Mouse (Mus musculus) liver, postnatal 0 days (tissue): ENCODE results near the gene Gm11146.

Experiments used
- CTCF ChIP-seq: sonication (generic); IDR thresholded peaks from 2 replicates; pipeline ENCODE4 v1.5.1; 2016; ENCODE audit warnings: antibody characterized with exemption, low read depth
- EP300 ChIP-seq: IDR thresholded peaks from 2 replicates; pipeline ENCODE4 v1.6.1; 2016; ENCODE audit warnings: antibody characterized with exemption, low read depth, mild to moderate bottlenecking

DNA sequence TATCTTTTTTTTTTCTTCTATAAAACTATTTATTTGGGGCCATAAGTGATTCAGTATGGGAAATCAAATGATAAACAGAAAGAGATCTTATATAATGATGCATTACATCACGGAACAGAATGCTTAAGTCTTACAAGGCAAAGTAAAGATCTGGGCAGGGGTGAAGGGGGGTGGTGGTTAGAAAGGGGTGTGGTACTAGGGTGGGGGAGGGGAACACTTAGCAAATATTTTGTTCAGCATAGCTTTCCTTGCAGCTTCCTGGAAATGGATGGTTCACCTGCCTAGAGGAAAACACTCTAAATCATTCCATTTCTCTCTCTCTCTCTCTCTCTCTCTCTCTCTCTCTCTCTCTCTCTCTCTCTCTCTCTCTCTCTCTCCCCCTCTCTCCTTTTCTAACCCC lies 43.1 kb upstream of the Gm11146 start:
- TF ChIP-seq EP300 (no peak), CTCF (no peak)
